Mouse (Mus musculus) liver, adult 2 months (tissue): ENCODE results near the gene Trpc4. TPM values are rescaled to one million over a fixed set of nuclear protein-coding genes. Genes with fewer than 3 reads are reported as not detected.

ENCODE experiments used
- DNase-seq: peaks from one replicate; pipeline ENCODE4 v3.0.0-alpha.2; 2011; ENCODE audit warnings: low read depth, low spot score; ENCODE audit errors: extremely low read depth
- H3K27ac ChIP-seq: fragments of 200-500 bp; replicated peaks from 2 replicates; pipeline ENCODE4 v1.5.1; 2012; ENCODE audit warnings: low read depth, mild to moderate bottlenecking, control low read depth, inconsistent platforms, low read length; ENCODE audit not compliant: insufficient read depth
- H3K27me3 ChIP-seq: fragments of 200-500 bp; 2 replicates; pipeline ENCODE4 v1.6.1; 2012; ENCODE audit warnings: mild to moderate bottlenecking, moderate library complexity, low read length, inconsistent platforms; ENCODE audit not compliant: control insufficient read depth, insufficient read depth
- H3K36me3 ChIP-seq: fragments of 200-500 bp; 2 replicates; pipeline ENCODE4 v1.6.1; 2012; ENCODE audit warnings: low read length, inconsistent platforms; ENCODE audit not compliant: control insufficient read depth, insufficient read depth
- H3K4me1 ChIP-seq: fragments of 200-500 bp; 2 replicates; pipeline ENCODE4 v1.6.1; 2011; ENCODE audit warnings: low read length; ENCODE audit not compliant: control insufficient read depth, insufficient read depth
- H3K4me3 ChIP-seq: fragments of 200-500 bp; 2 replicates; pipeline ENCODE4 v1.5.1; 2011; ENCODE audit warnings: low read depth, mild to moderate bottlenecking, control low read depth, low read length, moderate library complexity; ENCODE audit not compliant: insufficient read depth
- H3K79me2 ChIP-seq: fragments of 200-500 bp; 2 replicates; pipeline ENCODE4 v1.6.1; 2012; ENCODE audit warnings: inconsistent platforms, mild to moderate bottlenecking, low read length, moderate library complexity; ENCODE audit not compliant: control insufficient read depth, insufficient read depth
- H3K9ac ChIP-seq: fragments of 200-500 bp; 2 replicates; pipeline ENCODE4 v1.6.1; 2012; ENCODE audit warnings: low read depth, mild to moderate bottlenecking, control low read depth, inconsistent platforms, low read length
- CTCF ChIP-seq: fragments of 200-500 bp; IDR thresholded peaks from 2 replicates; pipeline ENCODE4 v1.5.1; 2011; ENCODE audit warnings: low read depth, low read length, control low read depth
- POLR2A ChIP-seq: fragments of 200-500 bp; IDR thresholded peaks from 2 replicates; pipeline ENCODE4 v1.6.1; 2011; ENCODE audit warnings: low read length, control low read depth; ENCODE audit not compliant: insufficient read depth; ENCODE audit errors: extremely low read depth
- WGBS: fragments of 180-500 bp; shearing (Covaris S2); methylation state at CpG from one replicate; pipeline ENCODE4 v1.1.7; 2018; 5-methylcytosine and 5-hydroxymethylcytosine counted together
- polyA plus RNA-seq: library from polyadenylated mRNA; depleted of rRNA; stranded (reverse); fragments of >200 nt; gene quantifications from 2 replicates; pipeline ENCODE4 v1.2.3, GENCODE M21; 2012
- total RNA-seq: library from RNA; depleted of rRNA; stranded (reverse); fragments of >200 nt; gene quantifications from 2 replicates; pipeline ENCODE4 v1.2.3, GENCODE M21; 2014

Trpc4 gene
- total and polyA plus RNA-seq, 2 experiments: not detected

GRCm38 (mm10) chr3:54156316-54157000 is 623 bp downstream of the Trpc4 start:
- no peak for TF ChIP-seq CTCF
- no peak for TF ChIP-seq POLR2A
- H3K4me3 ChIP-seq: no peak overlapping the region
- WGBS: 2% methylated on average over 28 of the region's 28 CpGs
- no peaks in the 10 kb centered on the region for H3K79me2 ChIP-seq
- DNase-seq: no peak
- no peak overlapping the region for H3K9ac ChIP-seq
- H3K36me3 ChIP-seq: no peaks in the 10 kb centered on the region
- H3K27me3 ChIP-seq: no peaks in the 10 kb centered on the region; the same call in 1 of the 2 replicates
- no peaks in the 10 kb centered on the region for H3K4me1 ChIP-seq
- no peak overlapping the region for H3K27ac ChIP-seq

GRCm38 (mm10) chr3:54170701-54171100 is 14.9 kb downstream of the Trpc4 start:
- H3K27ac ChIP-seq: no peak overlapping the region
- TF ChIP-seq CTCF: no peak
- no peak for TF ChIP-seq POLR2A
- H3K27me3 ChIP-seq: no peaks in the 10 kb centered on the region
- DNase-seq: no peak
- H3K4me1 ChIP-seq: no peaks in the 10 kb centered on the region
- H3K9ac ChIP-seq: no peak overlapping the region
- no peaks in the 10 kb centered on the region for H3K79me2 ChIP-seq
- H3K4me3 ChIP-seq: no peak overlapping the region
- no peaks in the 10 kb centered on the region for H3K36me3 ChIP-seq

GRCm38 (mm10) chr3:54177296-54177695 is 21.5 kb downstream of the Trpc4 start:
- no peak for DNase-seq
- WGBS: 96% methylated on average over 1 of the region's 1 CpGs
- TF ChIP-seq POLR2A: no peak
- no peak for TF ChIP-seq CTCF

GRCm38 (mm10) chr3:54190932-54191668 is 35.3 kb downstream of the Trpc4 start:
- WGBS: 38% methylated on average over 6 of the region's 6 CpGs
- no peak overlapping the region for H3K27ac ChIP-seq
- no peak for DNase-seq

More at GRCm38 (mm10) chr3:54177296-54177695, 21.5 kb downstream of the Trpc4 start:
- Histone ChIP-seq H3K79me2 (no peaks in the 10 kb centered on the region), H3K4me3 (no peak overlapping the region), H3K4me1 (no peaks in the 10 kb centered on the region), H3K36me3 (no peaks in the 10 kb centered on the region), H3K9ac (no peak overlapping the region), H3K27ac (no peak overlapping the region), H3K27me3 (no peaks in the 10 kb centered on the region)

GRCm38 (mm10) chr3:54201231-54201630 is 45.4 kb downstream of the Trpc4 start:
- TF ChIP-seq POLR2A (no peak), CTCF (no peak)
- Histone ChIP-seq H3K4me1 (no peaks in the 10 kb centered on the region), H3K36me3 (no peaks in the 10 kb centered on the region), H3K4me3 (no peak overlapping the region), H3K79me2 (no peaks in the 10 kb centered on the region), H3K9ac (no peak overlapping the region), H3K27me3 (no peaks in the 10 kb centered on the region), H3K27ac (no peak overlapping the region)
- no peak for DNase-seq
- WGBS: 82% methylated on average over 5 of the region's 5 CpGs

More at GRCm38 (mm10) chr3:54190932-54191668, 35.3 kb downstream of the Trpc4 start:
- TF ChIP-seq POLR2A (no peak), CTCF (no peak)
- Histone ChIP-seq H3K9ac (no peak overlapping the region), H3K4me3 (no peak overlapping the region), H3K36me3 (no peaks in the 10 kb centered on the region), H3K4me1 (no peaks in the 10 kb centered on the region), H3K27me3 (no peaks in the 10 kb centered on the region), H3K79me2 (no peaks in the 10 kb centered on the region)

- 76% methylated on average over 5 of the region's 5 CpGs for WGBS
Observed at GRCm38 (mm10) chr3:54204386-54204785, 48.6 kb downstream of the Trpc4 start.

More at GRCm38 (mm10) chr3:54204386-54204785, 48.6 kb downstream of the Trpc4 start:
- Histone ChIP-seq H3K27me3 (no peaks in the 10 kb centered on the region), H3K4me3 (no peak overlapping the region), H3K36me3 (no peaks in the 10 kb centered on the region), H3K79me2 (no peaks in the 10 kb centered on the region), H3K4me1 (no peaks in the 10 kb centered on the region), H3K27ac (no peak overlapping the region), H3K9ac (no peak overlapping the region)
- no peak for DNase-seq
- no peak for TF ChIP-seq CTCF
- TF ChIP-seq POLR2A: no peak
